Mouse (Mus musculus) stomach, embryonic 16.5 days (tissue): ENCODE data around the gene Stard10. TPM values are rescaled to one million over a fixed set of nuclear protein-coding genes. Genes with fewer than 3 reads are reported as not detected.

Experiments
- ATAC-seq: fragments of 200-750 bp; cut with Nextera tagmentation; 2 replicates; pipeline ENCODE4 v1.8.0; 2017; ENCODE audit warnings: moderate number of reproducible peaks, moderate TSS enrichment; ENCODE audit not compliant: insufficient read depth, low FRiP score
- H3K27ac ChIP-seq: fragments of 300-500 bp; sonication (generic); 2 replicates; pipeline ENCODE4 v1.5.1; 2014; ENCODE audit warnings: low read length
- H3K27me3 ChIP-seq: fragments of 300-500 bp; sonication (generic); 2 replicates; pipeline ENCODE4 v1.6.1; 2014; ENCODE audit warnings: low read length, control low read depth, mixed read lengths; ENCODE audit not compliant: control insufficient read depth, insufficient read depth
- H3K36me3 ChIP-seq: fragments of 300-500 bp; sonication (generic); 2 replicates; pipeline ENCODE4 v1.6.1; 2014; ENCODE audit warnings: low read length; ENCODE audit not compliant: control insufficient read depth, insufficient read depth
- H3K4me1 ChIP-seq: fragments of 300-500 bp; sonication (generic); 2 replicates; pipeline ENCODE4 v1.6.1; 2014; ENCODE audit warnings: low read length, control low read depth, mixed read lengths; ENCODE audit not compliant: control insufficient read depth, insufficient read depth
- H3K4me2 ChIP-seq: fragments of 300-500 bp; sonication (generic); 2 replicates; pipeline ENCODE4 v1.6.1; 2014; ENCODE audit warnings: low read depth, low read length, mixed read lengths
- H3K4me3 ChIP-seq: fragments of 300-500 bp; sonication (generic); replicated peaks from 2 replicates; pipeline ENCODE4 v1.5.1; 2014; ENCODE audit warnings: mild to moderate bottlenecking, low read length
- H3K9ac ChIP-seq: fragments of 300-500 bp; sonication (generic); 2 replicates; pipeline ENCODE4 v1.6.1; 2014; ENCODE audit warnings: low read length
- H3K9me3 ChIP-seq: fragments of 300-500 bp; sonication (generic); replicated peaks from 2 replicates; pipeline ENCODE4 v1.6.1; 2016; ENCODE audit warnings: low read length, control low read depth; ENCODE audit not compliant: control insufficient read depth
- WGBS: fragments of 180-500 bp; shearing (Covaris S2); extraction: QIAGEN DNeasy Blood & Tissue Kit; methylation state at CpG from one replicate; pipeline ENCODE4 v1.1.7; 2014; 5-methylcytosine and 5-hydroxymethylcytosine counted together
- polyA plus RNA-seq: library from polyadenylated mRNA; unstranded; fragments of >200 nt; fragmentation: Nextera tagmentation; extraction: Ambion mirVana; gene quantifications from 2 replicates; pipeline ENCODE4 v1.2.1, GENCODE M21; 2015

Stard10 gene
- polyA plus RNA-seq, 1 experiment from 2014 or later: 95.6 TPM

- Histone ChIP-seq H3K36me3 (no peaks in the 10 kb centered on the region), H3K9ac (no peak overlapping the region), H3K9me3 (no peaks in the 10 kb centered on the region), H3K27ac (no peak overlapping the region), H3K4me1 (peaks cover 8% of the 10 kb centered on the region; the same call in 1 of the 2 replicates), H3K4me2 (no peak overlapping the region), H3K27me3 (no peaks in the 10 kb centered on the region), H3K4me3 (no peak overlapping the region; the same call in 1 of the 2 replicates)
- no peak for ATAC-seq
- 65% methylated on average over 5 of the region's 5 CpGs for WGBS
Measured at GRCm38 (mm10) chr7:101362791-101363191, 45.9 kb downstream of the Stard10 start.

- 75% methylated on average over 5 of the region's 5 CpGs for WGBS
- Histone ChIP-seq H3K9ac (no peak overlapping the region), H3K4me1 (peaks cover 8% of the 10 kb centered on the region; the same call in 1 of the 2 replicates), H3K27ac (no peak overlapping the region), H3K27me3 (no peaks in the 10 kb centered on the region), H3K36me3 (no peaks in the 10 kb centered on the region), H3K4me3 (no peak overlapping the region), H3K4me2 (no peak overlapping the region), H3K9me3 (no peaks in the 10 kb centered on the region)
- no peak for ATAC-seq
Measured at GRCm38 (mm10) chr7:101363914-101364313, 47.0 kb downstream of the Stard10 start.

GRCm38 (mm10) chr7:101367901-101368852 lies 51.3 kb downstream of the Stard10 start:
- H3K27ac ChIP-seq: no peak overlapping the region
- 52% methylated on average over 11 of the region's 11 CpGs for WGBS
- ATAC-seq: no peak

GRCm38 (mm10) chr7:101369666-101370065 lies 52.8 kb downstream of the Stard10 start:
- Histone ChIP-seq H3K27me3 (no peaks in the 10 kb centered on the region), H3K4me3 (no peak overlapping the region), H3K4me1 (no peaks in the 10 kb centered on the region), H3K9ac (no peak overlapping the region), H3K9me3 (0 out of 2 replicates have a peak, but pooled peaks cover 3% of the 10 kb centered on the region), H3K27ac (no peak overlapping the region), H3K36me3 (no peaks in the 10 kb centered on the region), H3K4me2 (no peak overlapping the region)
- WGBS: 77% methylated on average over 7 of the region's 7 CpGs
- ATAC-seq: no peak

More at GRCm38 (mm10) chr7:101367901-101368852, 51.3 kb downstream of the Stard10 start:
- H3K4me2 ChIP-seq: no peak overlapping the region
- H3K36me3 ChIP-seq: no peaks in the 10 kb centered on the region
- no peaks in the 10 kb centered on the region for H3K27me3 ChIP-seq
- no peak overlapping the region for H3K4me3 ChIP-seq
- 0 out of 2 replicates have a peak, but pooled peaks cover 3% of the 10 kb centered on the region for H3K9me3 ChIP-seq
- no peak overlapping the region for H3K9ac ChIP-seq
- H3K4me1 ChIP-seq: no peaks in the 10 kb centered on the region

- peaks cover 8% of the 10 kb centered on the region for H3K4me1 ChIP-seq
- no peak overlapping the region for H3K27ac ChIP-seq
- 0 out of 2 replicates have a peak, but pooled peaks cover 3% of the 10 kb centered on the region for H3K9me3 ChIP-seq
- no peaks in the 10 kb centered on the region for H3K27me3 ChIP-seq
- H3K36me3 ChIP-seq: no peaks in the 10 kb centered on the region
- no peak overlapping the region for H3K4me3 ChIP-seq
- H3K4me2 ChIP-seq: no peak overlapping the region
- no peak for ATAC-seq
- WGBS: 81% methylated on average over 26 of the region's 26 CpGs
- no peak overlapping the region for H3K9ac ChIP-seq
Measured at GRCm38 (mm10) chr7:101373082-101373481, 56.2 kb downstream of the Stard10 start.

GRCm38 (mm10) chr7:101374155-101374554 lies 57.3 kb downstream of the Stard10 start:
- 0 out of 2 replicates have a peak, but pooled peaks cover 3% of the 10 kb centered on the region for H3K9me3 ChIP-seq
- no peaks in the 10 kb centered on the region for H3K36me3 ChIP-seq
- no peak overlapping the region for H3K27ac ChIP-seq
- H3K4me1 ChIP-seq: peaks cover 13% of the 10 kb centered on the region
- ATAC-seq: no peak
- H3K27me3 ChIP-seq: no peaks in the 10 kb centered on the region
- H3K4me3 ChIP-seq: no peak overlapping the region
- no peak overlapping the region for H3K9ac ChIP-seq
- no peak overlapping the region for H3K4me2 ChIP-seq

GRCm38 (mm10) chr7:101376701-101377340 lies 59.9 kb downstream of the Stard10 start:
- 75% methylated on average over 10 of the region's 10 CpGs for WGBS

GRCm38 (mm10) chr7:101377741-101378262 lies 60.9 kb downstream of the Stard10 start:
- no peaks in the 10 kb centered on the region for H3K36me3 ChIP-seq
- H3K27me3 ChIP-seq: no peaks in the 10 kb centered on the region
- no peaks in the 10 kb centered on the region for H3K9me3 ChIP-seq
- H3K9ac ChIP-seq: peak overlapping the region; percentile 74
- peak; percentile 89 for ATAC-seq
- H3K4me3 ChIP-seq: peak overlapping the region; percentile 43
- WGBS: 11% methylated on average over 6 of the region's 7 CpGs
- H3K4me2 ChIP-seq: peak overlapping the region; percentile 57
- H3K27ac ChIP-seq: peak overlapping the region; percentile 92
- H3K4me1 ChIP-seq: peaks cover 20% of the 10 kb centered on the region

More at GRCm38 (mm10) chr7:101376701-101377340, 59.9 kb downstream of the Stard10 start:
- peak overlapping the region; percentile 92 for H3K27ac ChIP-seq
- peaks cover 20% of the 10 kb centered on the region for H3K4me1 ChIP-seq
- no peaks in the 10 kb centered on the region for H3K36me3 ChIP-seq
- H3K9me3 ChIP-seq: no peaks in the 10 kb centered on the region
- ATAC-seq: no peak
- H3K4me3 ChIP-seq: no peak overlapping the region
- H3K9ac ChIP-seq: peak overlapping the region; percentile 31; the same call in 1 of the 2 replicates
- H3K27me3 ChIP-seq: no peaks in the 10 kb centered on the region
- H3K4me2 ChIP-seq: no peak overlapping the region
